Mouse (Mus musculus): Measurements from ENCODE around the gene Slc9a3r1.

The Slc9a3r1 gene

DNA sequence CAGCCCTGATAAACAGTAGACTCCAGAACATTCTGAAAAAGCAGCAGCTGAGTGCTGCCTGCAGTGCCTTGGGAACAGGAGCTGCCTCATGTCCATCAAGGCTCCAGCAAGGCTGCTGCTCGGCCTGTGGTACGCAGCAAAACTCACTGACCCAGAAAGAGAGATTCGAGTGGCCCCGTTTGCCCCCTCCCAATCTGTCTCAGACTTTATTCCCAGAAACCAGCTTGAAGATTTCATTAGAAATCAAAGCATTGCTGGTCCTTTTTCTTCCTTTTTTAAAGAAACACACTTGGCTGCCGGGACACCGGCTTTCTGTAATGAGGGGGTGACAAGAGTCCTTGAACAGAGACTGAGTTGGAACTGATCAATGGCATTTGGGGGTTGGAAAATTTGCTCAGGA lies 62.2 kb downstream of the Slc9a3r1 start:
- DNase-seq (ENCODE audit: low read depth, low spot score): no peak

DNA sequence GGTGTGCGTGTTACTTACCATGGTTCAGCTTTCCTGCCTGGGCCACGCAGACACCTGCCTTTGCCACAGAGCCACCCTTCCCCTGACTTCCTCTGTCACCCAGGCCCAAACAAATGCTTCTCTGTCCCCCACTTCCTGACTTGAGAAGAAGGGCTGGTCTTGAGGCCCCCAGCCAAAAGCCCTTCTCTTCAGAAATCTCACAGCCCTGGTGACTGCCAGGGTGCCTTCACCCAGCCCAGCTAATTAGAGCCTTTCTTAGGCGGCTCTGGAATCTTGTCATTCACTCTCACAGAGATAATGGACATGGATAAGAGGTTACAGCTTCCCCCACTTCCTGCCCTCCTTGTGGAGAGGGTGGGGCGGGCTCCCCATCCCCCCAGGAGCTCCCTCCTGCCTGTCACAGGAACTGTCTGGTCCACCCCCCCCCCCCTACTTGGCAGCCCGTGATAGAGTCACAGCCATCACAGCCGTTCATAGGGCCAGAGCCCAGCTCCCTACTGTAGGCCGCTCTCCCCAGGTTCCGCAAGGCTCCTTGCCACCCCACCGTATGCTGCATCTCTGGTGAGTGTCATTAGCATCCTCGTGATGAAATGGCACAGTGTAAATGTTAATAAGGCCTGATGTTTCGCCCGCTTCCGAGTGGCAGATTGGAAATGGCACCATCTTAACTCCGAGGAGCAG lies 63.8 kb downstream of the Slc9a3r1 start:
- DNase-seq (ENCODE audit: low read depth, low spot score): no peak

DNA sequence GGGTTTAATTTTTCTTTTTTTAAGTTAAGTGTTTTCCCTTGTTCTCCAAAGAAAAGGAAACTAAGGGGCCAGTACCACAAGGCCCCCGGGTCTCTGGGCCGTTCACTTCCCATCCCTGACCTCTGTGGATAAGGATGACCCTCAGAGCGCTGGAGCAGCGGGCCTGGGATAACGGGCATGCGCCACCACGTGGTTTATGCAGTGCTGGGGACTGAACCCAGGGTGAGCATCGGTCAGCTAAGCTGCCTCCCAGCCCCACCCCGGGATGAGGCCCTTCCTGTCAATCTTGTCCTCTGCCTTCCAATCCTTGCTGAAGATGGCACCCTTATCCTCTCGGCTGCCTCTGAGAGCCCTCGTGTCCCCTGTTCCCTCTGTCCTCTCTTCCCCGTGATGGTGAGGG lies 64.5 kb downstream of the Slc9a3r1 start:
- no peak for DNase-seq (ENCODE audit: low read depth, low spot score)

DNA sequence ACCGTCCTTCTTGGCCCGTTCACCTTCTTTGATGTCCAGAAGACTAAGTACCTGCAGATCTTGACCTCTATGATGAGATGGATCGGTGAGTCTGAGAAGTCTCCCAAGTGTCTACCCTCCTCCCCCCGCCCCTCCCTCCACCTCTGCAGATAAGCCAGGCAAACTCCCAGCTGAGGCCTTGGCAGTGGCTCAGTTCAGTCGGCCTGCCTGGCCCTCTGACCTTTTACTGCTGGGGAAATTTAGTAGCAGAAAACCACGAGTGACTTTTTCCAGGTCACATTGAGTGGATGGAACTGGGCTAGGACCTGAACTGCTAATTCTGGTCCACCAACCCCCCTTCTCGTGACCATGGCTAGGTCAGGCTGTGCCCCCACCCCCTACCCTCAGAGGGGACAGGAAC lies 65.3 kb downstream of the Slc9a3r1 start:
- DNase-seq (ENCODE audit: low read depth, low spot score): no peak

DNA sequence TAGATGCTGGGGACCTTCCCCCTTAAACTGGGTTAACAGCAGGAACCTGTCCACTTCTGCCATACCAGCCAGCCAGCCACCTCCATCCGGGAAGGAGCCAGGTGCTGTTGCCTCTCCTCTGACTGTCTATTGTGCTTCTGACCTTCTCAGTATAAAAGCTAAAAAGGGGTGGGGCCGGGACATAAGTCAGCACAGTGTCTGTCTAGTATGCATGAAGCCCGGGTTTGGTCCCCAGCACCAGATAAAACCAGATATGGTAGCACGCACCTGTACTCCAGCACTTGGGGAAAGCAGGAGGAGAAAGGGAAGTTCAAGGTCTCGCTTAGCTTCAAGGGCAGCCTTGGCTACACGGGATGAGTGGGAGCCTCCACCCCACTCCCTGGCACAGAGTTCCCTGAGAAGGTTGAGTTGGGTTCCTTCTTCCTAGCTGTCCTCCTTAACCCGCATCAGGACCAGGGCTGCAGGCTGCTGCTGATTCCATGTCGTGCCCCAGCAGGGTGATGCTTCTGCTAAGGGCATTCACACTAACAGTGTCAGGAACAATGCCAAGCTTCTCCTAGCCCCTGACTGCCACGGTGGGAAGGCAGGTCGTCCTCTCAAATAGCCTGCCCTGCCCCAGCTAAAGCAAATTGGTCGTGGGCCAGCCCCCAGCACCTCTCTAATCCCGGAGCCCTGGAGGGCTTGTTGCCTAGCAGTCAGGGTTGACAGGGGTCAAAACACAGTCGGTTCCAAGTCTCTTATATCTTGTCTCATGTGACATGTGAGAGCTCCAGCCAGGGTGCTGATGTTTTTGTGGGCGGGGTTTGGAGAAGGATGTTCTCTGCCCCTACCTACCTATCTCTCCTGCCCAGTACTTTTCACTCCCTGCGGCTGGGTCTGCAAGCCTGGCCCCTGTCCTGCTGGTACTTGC lies 66.1 kb downstream of the Slc9a3r1 start:
- DNase-seq (ENCODE audit: low read depth, low spot score): no peak

Data from retina, postnatal 7 days (tissue).